Mouse (Mus musculus) ES-Bruce4 (cell line): ENCODE results near the gene Hoxd10.

Experiments
- CTCF ChIP-seq: IDR thresholded peaks from one replicate; pipeline ENCODE4 v1.8.1; 2011; ENCODE audit warnings: low read depth, low read length
- EP300 ChIP-seq: IDR thresholded peaks from 2 replicates; pipeline ENCODE4 v1.6.1; 2011; ENCODE audit warnings: low read depth, low read length; ENCODE audit not compliant: insufficient read depth

- no peak for TF ChIP-seq CTCF
- no peak for TF ChIP-seq EP300
These were observed 47.1 kb downstream of the Hoxd10 start for GRCm38 (mm10) chr2:74738623-74739475.
